Mouse (Mus musculus) hematopoietic stem cell, adult 5-6 weeks (primary cell): ENCODE measurements around the gene Tmem198. TPM values are rescaled to one million over a fixed set of nuclear protein-coding genes. Genes with fewer than 3 reads are reported as not detected.

Source experiments
- ATAC-seq, 2 experiments: fragments of 125-278 bp in 1 of 2; replicated peaks in 1 of 2; 2 replicates each; pipeline ENCODE4 v1.8.0; 2016 to 2017; ENCODE audit warnings: inconsistent platforms in 2 of 2, mild to moderate bottlenecking in 2 of 2, moderate number of reproducible peaks in 2 of 2, low read depth in 1 of 2, moderate TSS enrichment in 1 of 2; ENCODE audit not compliant: low FRiP score in 2 of 2, poor library complexity in 2 of 2, severe bottlenecking in 2 of 2, insufficient read depth in 1 of 2, low TSS enrichment in 1 of 2
- total RNA-seq: library from RNA; stranded (forward); fragments of 172-1452, 232-1000 nt; gene quantifications from 2 replicates; pipeline ENCODE4 v1.2.3, GENCODE M21; 2017

The Tmem198 gene
- total RNA-seq, 1 experiment from 2014 or later: not detected

- ATAC-seq: no peak
Measured at GRCm38 (mm10) chr1:75449377-75450135, 29.8 kb upstream of the Tmem198 start.

- ATAC-seq: peak; percentile 9 to 43; a peak in 2 of 4 replicates
Measured at GRCm38 (mm10) chr1:75450314-75451005, 28.9 kb upstream of the Tmem198 start, which contains the start of gene Asic4. Asic4 (plus strand) TSS chr1:75450436.

DNA sequence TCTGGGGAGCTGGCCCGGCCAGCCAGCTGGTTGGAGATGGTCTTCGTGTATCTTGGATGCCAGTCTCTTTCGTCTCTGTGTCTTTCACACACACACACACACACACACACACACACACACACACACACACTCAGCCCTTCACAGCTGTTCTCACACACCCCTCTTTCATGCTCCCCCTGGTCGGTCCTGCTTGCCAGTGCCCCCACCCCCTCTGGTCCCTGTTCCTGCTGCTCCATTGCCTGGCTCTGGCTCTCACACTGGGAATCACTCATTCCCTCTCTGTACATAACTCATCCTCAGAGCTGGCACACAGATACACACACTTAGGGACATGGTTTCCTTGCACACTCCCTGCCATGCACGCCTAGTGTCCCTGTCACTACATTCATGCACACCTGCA is 27.4 kb upstream of the Tmem198 start:
- no peak for ATAC-seq

GRCm38 (mm10) chr1:75455433-75455832 is 23.9 kb upstream of the Tmem198 start:
- no peak for ATAC-seq

DNA sequence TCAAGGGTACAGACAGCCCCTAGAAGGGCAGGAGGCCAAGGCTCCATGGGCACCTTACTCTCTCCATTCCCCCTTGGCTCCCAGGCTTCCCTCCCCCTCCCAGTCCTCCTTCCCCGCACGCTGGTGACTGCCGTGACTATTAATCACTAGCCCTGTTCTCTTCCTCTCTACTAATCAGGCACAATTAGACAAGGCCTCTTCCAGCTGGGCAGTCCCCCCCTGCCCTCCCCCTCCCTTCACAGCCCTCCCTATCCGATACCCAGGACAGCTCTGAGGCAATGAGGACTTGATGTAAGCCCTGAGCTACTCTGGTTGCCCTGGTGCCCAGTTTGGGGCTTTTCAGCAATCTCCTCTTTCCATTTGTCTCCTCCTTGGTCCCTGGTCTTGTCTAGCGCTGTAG is 23.4 kb upstream of the Tmem198 start:
- no peak for ATAC-seq

- ATAC-seq: no peak
Measured at GRCm38 (mm10) chr1:75456746-75457564, 22.4 kb upstream of the Tmem198 start.

GRCm38 (mm10) chr1:75457710-75458024 is 21.7 kb upstream of the Tmem198 start:
- ATAC-seq: no peak

DNA sequence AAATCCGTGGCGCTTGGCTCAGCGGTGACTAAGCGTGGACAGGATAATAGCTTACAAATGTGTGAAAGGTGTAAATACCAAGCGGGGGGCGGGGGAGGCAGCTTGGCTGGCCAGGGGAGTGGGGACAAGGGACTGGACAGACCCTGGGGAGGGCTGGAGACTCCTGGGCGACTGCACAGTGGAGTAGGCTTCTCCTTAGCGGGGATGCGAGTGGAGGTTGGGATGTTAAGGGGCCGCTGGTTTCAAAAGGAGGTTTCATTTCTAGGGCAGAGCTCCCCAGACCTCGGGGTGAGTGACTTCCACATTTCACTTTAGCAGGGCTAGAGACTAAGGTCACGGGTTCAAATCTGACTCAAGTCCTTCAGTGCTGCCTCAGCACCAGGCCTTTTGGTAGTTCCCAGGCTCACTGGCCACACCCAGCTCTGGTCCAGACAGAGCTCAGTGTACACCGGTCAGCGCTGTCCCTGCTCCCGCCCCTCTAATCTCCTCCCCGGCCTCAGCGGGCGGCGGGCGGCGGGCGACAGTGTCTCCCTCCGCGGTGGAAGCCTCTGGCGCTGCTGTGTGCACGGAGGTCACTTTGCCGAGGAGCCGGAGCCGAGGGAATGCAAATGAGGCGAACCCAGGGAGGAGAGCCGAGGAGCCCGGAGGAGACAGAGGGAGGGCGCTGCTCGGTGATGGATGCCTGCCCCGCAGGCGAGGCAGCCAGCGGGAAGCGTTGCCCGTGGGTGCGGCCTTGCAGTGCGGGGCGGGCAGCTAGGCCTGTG is 21.1 kb upstream of the Tmem198 start:
- ATAC-seq: peak in 1 of 2 experiments; percentile 41; a peak in 1 of 4 replicates

GRCm38 (mm10) chr1:75458789-75459684 is 20.3 kb upstream of the Tmem198 start:
- no peak for ATAC-seq

- no peak for ATAC-seq
Measured at GRCm38 (mm10) chr1:75460297-75460696, 19.0 kb upstream of the Tmem198 start.

- ATAC-seq: no peak
Measured at GRCm38 (mm10) chr1:75462636-75463035, 16.7 kb upstream of the Tmem198 start.

DNA sequence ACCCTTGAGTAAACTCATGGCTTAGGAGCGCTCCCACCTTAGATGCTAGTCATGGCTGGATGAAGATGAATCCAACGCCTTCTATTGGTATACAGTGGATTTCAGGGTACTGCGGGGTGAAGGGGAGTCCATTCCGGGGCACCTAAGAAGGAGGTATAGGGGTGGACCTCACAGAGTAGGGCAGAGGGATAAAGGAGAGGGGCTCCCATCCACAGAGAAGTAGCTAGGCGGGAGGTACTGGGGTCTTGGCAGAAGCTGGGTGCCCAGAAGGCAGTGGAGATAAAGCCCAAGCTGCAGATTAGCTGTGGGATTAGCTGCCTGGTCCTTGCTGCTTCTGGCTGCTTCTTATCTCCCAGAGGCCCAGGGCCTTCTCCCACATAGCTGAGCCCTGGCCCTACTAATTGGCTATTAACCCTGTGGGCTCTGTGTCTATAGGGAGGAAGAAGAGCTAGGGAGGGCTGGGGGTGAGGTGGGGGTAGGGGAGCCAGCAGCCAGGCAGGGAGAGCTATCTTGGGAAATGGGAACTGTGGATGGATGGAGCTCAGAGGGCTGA is 15.6 kb upstream of the Tmem198 start:
- no peak for ATAC-seq

GRCm38 (mm10) chr1:75467215-75467927 is 12.0 kb upstream of the Tmem198 start:
- peak; percentile 62 to 71 for ATAC-seq

DNA sequence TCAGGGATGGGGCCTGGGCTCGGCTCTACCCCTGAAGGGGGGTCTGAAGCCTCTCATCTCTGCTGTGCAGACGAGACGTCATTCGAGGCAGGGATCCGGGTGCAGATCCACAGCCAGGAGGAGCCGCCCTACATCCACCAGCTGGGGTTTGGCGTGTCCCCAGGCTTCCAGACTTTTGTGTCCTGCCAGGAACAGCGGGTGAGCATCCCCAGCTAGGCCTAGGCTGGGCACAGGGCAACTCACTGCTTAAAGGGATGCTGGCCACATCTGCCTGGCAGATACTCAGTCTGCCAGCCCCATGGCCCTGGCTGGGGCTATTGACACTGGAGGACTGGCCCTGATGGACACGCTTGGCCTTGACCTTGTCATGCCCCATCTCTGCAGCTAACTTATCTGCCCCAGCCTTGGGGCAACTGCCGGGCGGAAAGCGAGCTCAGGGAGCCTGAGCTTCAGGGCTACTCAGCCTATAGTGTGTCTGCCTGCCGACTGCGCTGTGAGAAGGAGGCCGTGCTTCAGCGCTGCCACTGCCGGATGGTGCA is 10.0 kb upstream of the Tmem198 start:
- ATAC-seq: no peak

DNA sequence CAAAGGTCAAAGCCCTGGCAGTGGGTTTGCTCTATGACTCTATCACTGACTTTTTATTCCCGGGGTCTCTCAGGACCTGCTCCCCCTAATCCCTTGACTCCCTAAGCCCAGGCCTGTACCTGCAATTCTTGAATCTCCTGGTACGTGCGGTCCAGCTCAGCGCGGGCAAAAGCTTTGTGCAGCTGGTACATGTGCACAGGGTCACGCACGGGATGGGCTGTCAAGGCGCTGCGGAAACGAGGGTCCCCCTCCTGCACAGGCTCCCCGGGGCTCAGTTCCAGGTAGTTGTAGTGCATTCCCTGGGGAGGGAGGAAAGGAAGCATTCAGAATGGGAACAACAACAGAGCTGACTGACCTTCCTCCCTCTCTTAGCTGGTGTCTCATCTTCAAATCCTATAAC is 2.9 kb upstream of the Tmem198 start:
- ATAC-seq: no peak
